Comparison of ENCODE assay signal across 24 mouse cellular contexts in genomic region chr1:126502741-126503140, GRCm38 (mm10).
DNase-seq lines count a peak whose midpoint lies in the region; ATAC-seq and TF ChIP-seq lines count a peak whose summit lies in the region.
"Had no signal": no experiment of that assay in that cellular context is flagged by ENCODE, and none has a peak within 500 bp of the region (broad histone marks: within the 10 kb centered on the region; RNA-seq: fewer than 3 reads in every experiment).

No protein-coding gene starts in this region.

- no peak overlapping the region for H3K4me3 ChIP-seq in embryonic facial prominence, embryonic 14.5 days (ENCODE audit: low read depth, low read length)
- H3K4me3 ChIP-seq in embryonic facial prominence, embryonic 10.5 days, result no peak overlapping the region
- H3K4me3 ChIP-seq in hindbrain, postnatal 0 days (ENCODE audit: low read length), result no peak overlapping the region
- H3K4me3 ChIP-seq in hindbrain, embryonic 11.5 days (ENCODE audit: low read depth, low read length), result no peak overlapping the region
- H3K4me3 ChIP-seq in midbrain, embryonic 11.5 days (ENCODE audit: low read depth, low read length), result no peak overlapping the region
- H3K4me3 ChIP-seq in midbrain, embryonic 13.5 days (replicated peaks), result no peak overlapping the region
- H3K4me3 ChIP-seq: forebrain, embryonic 10.5 days; left cerebral cortex, adult 2 months; midbrain, embryonic 10.5 days; neural tube, embryonic 13.5 days had no signal

- no peaks in the 10 kb centered on the region for H3K27me3 ChIP-seq in embryonic facial prominence, embryonic 14.5 days (replicated peaks; ENCODE audit: control insufficient read depth, insufficient read depth, low read length)
- H3K27me3 ChIP-seq in embryonic facial prominence, embryonic 10.5 days (replicated peaks; ENCODE audit: low read depth, poor library complexity, severe bottlenecking), result no peaks in the 10 kb centered on the region
- H3K27me3 ChIP-seq in hindbrain, postnatal 0 days (ENCODE audit: insufficient read depth, low read length), result no peaks in the 10 kb centered on the region
- no peaks in the 10 kb centered on the region for H3K27me3 ChIP-seq in hindbrain, embryonic 11.5 days (ENCODE audit: control insufficient read depth, insufficient read depth, low read length)
- no peaks in the 10 kb centered on the region for H3K27me3 ChIP-seq in midbrain, embryonic 11.5 days (ENCODE audit: control insufficient read depth, insufficient read depth, low read length)
- H3K27me3 ChIP-seq in midbrain, embryonic 13.5 days, result no peaks in the 10 kb centered on the region
- H3K27me3 ChIP-seq: neural tube, embryonic 13.5 days had no signal

- H3K4me2 ChIP-seq in embryonic facial prominence, embryonic 14.5 days (ENCODE audit: low read depth, low read length), result no peak overlapping the region
- no peak overlapping the region for H3K4me2 ChIP-seq in hindbrain, postnatal 0 days (ENCODE audit: low read depth, low read length)
- no peak overlapping the region for H3K4me2 ChIP-seq in hindbrain, embryonic 11.5 days (replicated peaks; ENCODE audit: low read depth, low read length)
- no peak overlapping the region for H3K4me2 ChIP-seq in midbrain, embryonic 11.5 days
- H3K4me2 ChIP-seq in midbrain, embryonic 13.5 days (replicated peaks), result no peak overlapping the region
- H3K4me2 ChIP-seq: liver, embryonic 11.5 days; neural tube, embryonic 13.5 days had no signal

- H3K9me3 ChIP-seq in embryonic facial prominence, embryonic 14.5 days (ENCODE audit: control insufficient read depth, low read length), result no peaks in the 10 kb centered on the region
- H3K9me3 ChIP-seq in embryonic facial prominence, embryonic 10.5 days, result no peaks in the 10 kb centered on the region
- no peaks in the 10 kb centered on the region for H3K9me3 ChIP-seq in hindbrain, postnatal 0 days (ENCODE audit: low read length)
- no peaks in the 10 kb centered on the region for H3K9me3 ChIP-seq in hindbrain, embryonic 11.5 days (ENCODE audit: control insufficient read depth, low read length)
- H3K9me3 ChIP-seq in midbrain, embryonic 11.5 days (ENCODE audit: control insufficient read depth, low read length), result no peaks in the 10 kb centered on the region
- no peaks in the 10 kb centered on the region for H3K9me3 ChIP-seq in midbrain, embryonic 13.5 days
- H3K9me3 ChIP-seq: forebrain, embryonic 10.5 days; midbrain, embryonic 10.5 days; neural tube, embryonic 13.5 days had no signal

- no peak overlapping the region for H3K9ac ChIP-seq in embryonic facial prominence, embryonic 14.5 days (ENCODE audit: low read depth, low read length)
- H3K9ac ChIP-seq in hindbrain, postnatal 0 days (replicated peaks; ENCODE audit: low read length), result no peak overlapping the region
- H3K9ac ChIP-seq in hindbrain, embryonic 11.5 days (ENCODE audit: low read depth, low read length), result no peak overlapping the region
- no peak overlapping the region for H3K9ac ChIP-seq in midbrain, embryonic 11.5 days (ENCODE audit: low read length)
- no peak overlapping the region for H3K9ac ChIP-seq in midbrain, embryonic 13.5 days (replicated peaks)
- H3K9ac ChIP-seq: liver, postnatal 0 days; neural tube, embryonic 13.5 days had no signal

- no peaks in the 10 kb centered on the region for H3K36me3 ChIP-seq in embryonic facial prominence, embryonic 14.5 days (ENCODE audit: control insufficient read depth, insufficient read depth, low read length)
- H3K36me3 ChIP-seq in embryonic facial prominence, embryonic 10.5 days (replicated peaks), result no peaks in the 10 kb centered on the region
- no peaks in the 10 kb centered on the region for H3K36me3 ChIP-seq in hindbrain, postnatal 0 days (ENCODE audit: insufficient read depth, low read length)
- H3K36me3 ChIP-seq in hindbrain, embryonic 11.5 days (ENCODE audit: control insufficient read depth, insufficient read depth, low read length), result no peaks in the 10 kb centered on the region
- no peaks in the 10 kb centered on the region for H3K36me3 ChIP-seq in midbrain, embryonic 11.5 days (ENCODE audit: control insufficient read depth, insufficient read depth, low read length)
- no peaks in the 10 kb centered on the region for H3K36me3 ChIP-seq in midbrain, embryonic 13.5 days
- H3K36me3 ChIP-seq: forebrain, embryonic 10.5 days; midbrain, embryonic 10.5 days; neural tube, embryonic 13.5 days had no signal

- ATAC-seq in embryonic facial prominence, embryonic 14.5 days (ENCODE audit: low read depth), result peak; percentile 68
- peak; percentile 81 for ATAC-seq in hindbrain, postnatal 0 days
- ATAC-seq in hindbrain, embryonic 11.5 days (ENCODE audit: low FRiP score), result no peak
- ATAC-seq in midbrain, embryonic 11.5 days (ENCODE audit: low FRiP score), result no peak
- no peak for ATAC-seq in midbrain, embryonic 13.5 days
- ATAC-seq: forebrain, embryonic 16.5 days; inflammation-experienced regulatory T-cells, adult 6 months; liver, postnatal 0 days had no signal

- TF ChIP-seq CTCF in hindbrain, postnatal 0 days (IDR thresholded peaks at IDR 0.05; ENCODE audit: low read depth), result no peak

- peak; percentile 54 for DNase-seq in embryonic facial prominence, embryonic 14.5 days (ENCODE audit: low spot score)
- DNase-seq in embryonic facial prominence, embryonic 10.5 days (ENCODE audit: low spot score), result no peak
- DNase-seq in hindbrain, postnatal 0 days (ENCODE audit: low spot score), result peak; percentile 53
- no peak for DNase-seq in hindbrain, embryonic 11.5 days (ENCODE audit: low spot score)
- DNase-seq in midbrain, embryonic 11.5 days (ENCODE audit: low spot score, missing footprints), result peak; percentile 47
- DNase-seq in spleen, adult 18-20 months, result no peak
- DNase-seq: adrenal gland, postnatal 36 days; cerebellum, adult 11 months; cerebellum, adult 9-11 months; gastrocnemius, postnatal 10 days; kidney, adult 18-20 months; layer of hippocampus, adult 9-11 months; liver, postnatal 0 days; thymus, adult 18-20 months; thymus, postnatal 36 days had no signal

- no peaks in the 10 kb centered on the region for H3K4me1 ChIP-seq in embryonic facial prominence, embryonic 14.5 days (ENCODE audit: control insufficient read depth, insufficient read depth, low read length)
- no peaks in the 10 kb centered on the region for H3K4me1 ChIP-seq in embryonic facial prominence, embryonic 10.5 days
- H3K4me1 ChIP-seq in hindbrain, postnatal 0 days (ENCODE audit: insufficient read depth, low read length), result no peaks in the 10 kb centered on the region
- no peaks in the 10 kb centered on the region for H3K4me1 ChIP-seq in hindbrain, embryonic 11.5 days (replicated peaks; ENCODE audit: control insufficient read depth, insufficient read depth, low read length)
- H3K4me1 ChIP-seq in midbrain, embryonic 11.5 days (ENCODE audit: control insufficient read depth, insufficient read depth, low read length), result no peaks in the 10 kb centered on the region
- no peaks in the 10 kb centered on the region for H3K4me1 ChIP-seq in midbrain, embryonic 13.5 days (replicated peaks)
- H3K4me1 ChIP-seq: forebrain, embryonic 10.5 days; midbrain, embryonic 10.5 days; neural tube, embryonic 13.5 days had no signal

- 53% methylated on average over 2 of the region's 2 CpGs for WGBS in embryonic facial prominence, embryonic 14.5 days
- 90% methylated on average over 2 of the region's 2 CpGs for WGBS in embryonic facial prominence, embryonic 10.5 days
- WGBS in hindbrain, postnatal 0 days, result 47% methylated on average over 2 of the region's 2 CpGs
- 79% methylated on average over 2 of the region's 2 CpGs for WGBS in hindbrain, embryonic 11.5 days
- 86% methylated on average over 2 of the region's 2 CpGs for WGBS in midbrain, embryonic 11.5 days
- 78% methylated on average over 2 of the region's 2 CpGs for WGBS in midbrain, embryonic 13.5 days

- no peak overlapping the region for H3K27ac ChIP-seq in embryonic facial prominence, embryonic 14.5 days (replicated peaks; ENCODE audit: low read depth, low read length)
- no peak overlapping the region for H3K27ac ChIP-seq in embryonic facial prominence, embryonic 10.5 days (replicated peaks)
- no peak overlapping the region for H3K27ac ChIP-seq in hindbrain, postnatal 0 days
- H3K27ac ChIP-seq in hindbrain, embryonic 11.5 days (ENCODE audit: low read depth, low read length), result no peak overlapping the region
- no peak overlapping the region for H3K27ac ChIP-seq in midbrain, embryonic 11.5 days (ENCODE audit: low read depth, low read length)
- no peak overlapping the region for H3K27ac ChIP-seq in midbrain, embryonic 13.5 days
- H3K27ac ChIP-seq: forebrain, embryonic 10.5 days; left cerebral cortex, adult 2 months; macrophage; midbrain, embryonic 10.5 days; neural tube, embryonic 13.5 days had no signal

Comparison
In these comparisons a context has a peak if more than half of its experiments do, and no peak if none do; other contexts are left out.
1. ATAC-seq: peak in embryonic facial prominence, embryonic 14.5 days (single experiment) and hindbrain, postnatal 0 days (single experiment); none in hindbrain, embryonic 11.5 days (single experiment), midbrain, embryonic 11.5 days (single experiment) and midbrain, embryonic 13.5 days (single experiment).
2. DNase-seq: peak in embryonic facial prominence, embryonic 14.5 days (single experiment), hindbrain, postnatal 0 days (single experiment) and midbrain, embryonic 11.5 days (single experiment); none in embryonic facial prominence, embryonic 10.5 days (single experiment), hindbrain, embryonic 11.5 days (single experiment) and spleen, adult 18-20 months (0 of 2).